Mouse (Mus musculus) kidney, embryonic 14.5 days (tissue): ENCODE data around the gene Acd. TPM values are rescaled to one million over a fixed set of nuclear protein-coding genes. Genes with fewer than 3 reads are reported as not detected.

Experiments
- ATAC-seq: fragments of 200-750 bp; cut with Nextera tagmentation; 2 replicates; pipeline ENCODE4 v1.8.0; 2017; ENCODE audit warnings: moderate number of reproducible peaks, mild to moderate bottlenecking, moderate TSS enrichment, moderate library complexity; ENCODE audit not compliant: low FRiP score, low TSS enrichment
- H3K27ac ChIP-seq: fragments of 300-500 bp; sonication (generic); 2 replicates; pipeline ENCODE4 v1.5.1; 2014; ENCODE audit warnings: low read depth, mild to moderate bottlenecking, low read length, moderate library complexity, mixed read lengths
- H3K27me3 ChIP-seq: fragments of 300-500 bp; sonication (generic); 2 replicates; pipeline ENCODE4 v1.6.1; 2014; ENCODE audit warnings: mild to moderate bottlenecking, low read length; ENCODE audit not compliant: control insufficient read depth, insufficient read depth
- H3K36me3 ChIP-seq: fragments of 300-500 bp; sonication (generic); 2 replicates; pipeline ENCODE4 v1.6.1; 2014; ENCODE audit warnings: low read length, mixed read lengths; ENCODE audit not compliant: control insufficient read depth, insufficient read depth
- H3K4me1 ChIP-seq: fragments of 300-500 bp; sonication (generic); 2 replicates; pipeline ENCODE4 v1.6.1; 2014; ENCODE audit warnings: low read length, mixed read lengths; ENCODE audit not compliant: control insufficient read depth, insufficient read depth
- H3K4me2 ChIP-seq: fragments of 300-500 bp; sonication (generic); replicated peaks from 2 replicates; pipeline ENCODE4 v1.6.1; 2014; ENCODE audit warnings: low read depth, mild to moderate bottlenecking, low read length
- H3K4me3 ChIP-seq: fragments of 300-500 bp; sonication (generic); 2 replicates; pipeline ENCODE4 v1.5.1; 2014; ENCODE audit warnings: mild to moderate bottlenecking, low read length
- H3K9ac ChIP-seq: fragments of 300-500 bp; sonication (generic); 2 replicates; pipeline ENCODE4 v1.6.1; 2014; ENCODE audit warnings: low read depth, mild to moderate bottlenecking, low read length, moderate library complexity
- H3K9me3 ChIP-seq: fragments of 300-500 bp; sonication (generic); 2 replicates; pipeline ENCODE4 v1.6.1; 2016; ENCODE audit warnings: low read length; ENCODE audit not compliant: control insufficient read depth
- WGBS: fragments of 180-500 bp; shearing (Covaris S2); extraction: QIAGEN DNeasy Blood & Tissue Kit; methylation state at CpG from one replicate; pipeline ENCODE4 v1.1.7; 2014; 5-methylcytosine and 5-hydroxymethylcytosine counted together
- polyA plus RNA-seq: library from polyadenylated mRNA; unstranded; fragments of >200 nt; fragmentation: Nextera tagmentation; extraction: Ambion mirVana; gene quantifications from 2 replicates; pipeline ENCODE4 v1.2.1, GENCODE M21; 2014

Acd gene
- polyA plus RNA-seq, 1 experiment from 2014 or later, result 62.0 TPM

GRCm38 (mm10) chr8:105719637-105720036 lies 18.7 kb upstream of the Acd start:
- Histone ChIP-seq H3K36me3 (peaks cover 15% of the 10 kb centered on the region), H3K9me3 (no peaks in the 10 kb centered on the region), H3K4me3 (no peak overlapping the region), H3K27me3 (no peaks in the 10 kb centered on the region), H3K4me1 (no peaks in the 10 kb centered on the region), H3K4me2 (no peak overlapping the region), H3K9ac (no peak overlapping the region), H3K27ac (no peak overlapping the region)
- ATAC-seq, result no peak
- WGBS, result 80% methylated on average over 4 of the region's 4 CpGs

GRCm38 (mm10) chr8:105716302-105716945 lies 15.5 kb upstream of the Acd start:
- Histone ChIP-seq H3K27ac (no peak overlapping the region), H3K4me3 (no peak overlapping the region), H3K4me1 (no peaks in the 10 kb centered on the region), H3K9ac (no peak overlapping the region), H3K9me3 (no peaks in the 10 kb centered on the region), H3K36me3 (peaks cover 7% of the 10 kb centered on the region; the same call in 1 of the 2 replicates), H3K27me3 (no peaks in the 10 kb centered on the region), H3K4me2 (no peak overlapping the region)
- no peak for ATAC-seq
- WGBS, result 94% methylated on average over 15 of the region's 15 CpGs

GRCm38 (mm10) chr8:105715042-105715441 lies 14.1 kb upstream of the Acd start:
- no peaks in the 10 kb centered on the region for H3K4me1 ChIP-seq
- H3K27me3 ChIP-seq, result no peaks in the 10 kb centered on the region
- no peak overlapping the region for H3K4me2 ChIP-seq
- H3K9ac ChIP-seq, result no peak overlapping the region
- H3K9me3 ChIP-seq, result no peaks in the 10 kb centered on the region
- no peak for ATAC-seq
- H3K4me3 ChIP-seq, result no peak overlapping the region
- H3K36me3 ChIP-seq, result peaks cover 5% of the 10 kb centered on the region; the same call in 1 of the 2 replicates
- no peak overlapping the region for H3K27ac ChIP-seq
- WGBS, result 83% methylated on average over 6 of the region's 6 CpGs

GRCm38 (mm10) chr8:105714139-105714538 lies 13.2 kb upstream of the Acd start:
- peak; percentile 54 for ATAC-seq
- Histone ChIP-seq H3K4me1 (no peaks in the 10 kb centered on the region), H3K9me3 (no peaks in the 10 kb centered on the region), H3K9ac (no peak overlapping the region), H3K4me2 (no peak overlapping the region), H3K4me3 (no peak overlapping the region), H3K27me3 (no peaks in the 10 kb centered on the region), H3K27ac (no peak overlapping the region), H3K36me3 (peaks cover 5% of the 10 kb centered on the region; the same call in 1 of the 2 replicates)
- WGBS, result 3% methylated on average over 3 of the region's 3 CpGs

GRCm38 (mm10) chr8:105712286-105712685 lies 11.4 kb upstream of the Acd start:
- no peak overlapping the region for H3K27ac ChIP-seq
- no peak overlapping the region for H3K4me2 ChIP-seq
- no peak overlapping the region for H3K9ac ChIP-seq
- ATAC-seq, result no peak
- H3K4me1 ChIP-seq, result no peaks in the 10 kb centered on the region
- H3K36me3 ChIP-seq, result peaks cover 4% of the 10 kb centered on the region; the same call in 1 of the 2 replicates
- 81% methylated on average over 3 of the region's 3 CpGs for WGBS
- no peaks in the 10 kb centered on the region for H3K9me3 ChIP-seq
- no peaks in the 10 kb centered on the region for H3K27me3 ChIP-seq
- no peak overlapping the region for H3K4me3 ChIP-seq

GRCm38 (mm10) chr8:105709317-105709716 lies 8.4 kb upstream of the Acd start:
- Histone ChIP-seq H3K9ac (no peak overlapping the region), H3K9me3 (no peaks in the 10 kb centered on the region), H3K36me3 (peaks cover under 1% of the 10 kb centered on the region), H3K4me2 (no peak overlapping the region), H3K4me3 (no peak overlapping the region), H3K4me1 (no peaks in the 10 kb centered on the region; the same call in 1 of the 2 replicates), H3K27ac (no peak overlapping the region), H3K27me3 (no peaks in the 10 kb centered on the region)
- ATAC-seq, result no peak
- 84% methylated on average over 14 of the region's 14 CpGs for WGBS

- no peak for ATAC-seq
- Histone ChIP-seq H3K4me2 (no peak overlapping the region), H3K4me3 (no peak overlapping the region), H3K36me3 (peaks cover 7% of the 10 kb centered on the region), H3K9ac (no peak overlapping the region), H3K9me3 (no peaks in the 10 kb centered on the region), H3K27me3 (no peaks in the 10 kb centered on the region), H3K27ac (no peak overlapping the region), H3K4me1 (no peaks in the 10 kb centered on the region; the same call in 1 of the 2 replicates)
- WGBS, result 92% methylated on average over 8 of the region's 8 CpGs
Measured at GRCm38 (mm10) chr8:105708675-105709074, 7.8 kb upstream of the Acd start.

GRCm38 (mm10) chr8:105707498-105708403 lies 6.8 kb upstream of the Acd start, which contains the start of the genes 4933405L10Rik and Enkd1:
Gene 4933405L10Rik, plus strand, starts transcription at chr8:105707655.
Gene Enkd1, minus strand, starts transcription at chr8:105708210.
- H3K4me3 ChIP-seq, result peak within 1 kb of the TSS; percentile 69
- no peaks in the 10 kb centered on the region; the same call in 1 of the 2 replicates for H3K4me1 ChIP-seq
- H3K27ac ChIP-seq, result no peak within 1 kb of the TSS
- no peaks in the 10 kb centered on the region for H3K9me3 ChIP-seq
- peak within 1 kb of the TSS; percentile 79 for H3K9ac ChIP-seq
- no peaks in the 10 kb centered on the region for H3K27me3 ChIP-seq
- H3K4me2 ChIP-seq, result peak within 1 kb of the TSS; percentile 91
- under 1% methylated on average over 55 of the region's 55 CpGs for WGBS
- peaks cover 15% of the 10 kb centered on the region for H3K36me3 ChIP-seq
- ATAC-seq, result peak; percentile 88

GRCm38 (mm10) chr8:105706426-105706825 lies 5.5 kb upstream of the Acd start:
- Histone ChIP-seq H3K27me3 (no peaks in the 10 kb centered on the region), H3K4me3 (peak overlapping the region; percentile 69; the same call in 1 of the 2 replicates), H3K36me3 (peaks cover 15% of the 10 kb centered on the region), H3K4me2 (peak overlapping the region; percentile 91), H3K4me1 (peaks cover 6% of the 10 kb centered on the region), H3K9ac (no peak overlapping the region), H3K27ac (no peak overlapping the region), H3K9me3 (no peaks in the 10 kb centered on the region)
- WGBS, result 65% methylated on average over 12 of the region's 12 CpGs
- ATAC-seq, result no peak
